Mouse (Mus musculus): ENCODE data around the gene Abhd11.

The Abhd11 gene

GRCm38 (mm10) chr5:134986298-134987268 lies 22.4 kb upstream of the Abhd11 start:
- DNase-seq (ENCODE audit: low read depth): no peak

- DNase-seq (ENCODE audit: low read depth): no peak
Observed at GRCm38 (mm10) chr5:134989166-134989565, 19.8 kb upstream of the Abhd11 start.

- no peak for DNase-seq (ENCODE audit: low read depth)
Observed at GRCm38 (mm10) chr5:134989741-134990140, 19.2 kb upstream of the Abhd11 start.

GRCm38 (mm10) chr5:134992566-134992965 lies 16.4 kb upstream of the Abhd11 start:
- DNase-seq (ENCODE audit: low read depth): no peak

GRCm38 (mm10) chr5:134998359-134998758 lies 10.6 kb upstream of the Abhd11 start:
- no peak for DNase-seq (ENCODE audit: low read depth)

GRCm38 (mm10) chr5:134999797-135000196 lies 9.2 kb upstream of the Abhd11 start:
- DNase-seq (ENCODE audit: low read depth): no peak

- no peak for DNase-seq (ENCODE audit: low read depth)
Observed at GRCm38 (mm10) chr5:135000751-135001150, 8.2 kb upstream of the Abhd11 start.

GRCm38 (mm10) chr5:135001309-135001708 lies 7.6 kb upstream of the Abhd11 start:
- peak; percentile 59 for DNase-seq (ENCODE audit: low read depth)

- DNase-seq (ENCODE audit: low read depth): no peak
Observed at GRCm38 (mm10) chr5:135002151-135002550, 6.8 kb upstream of the Abhd11 start.

- DNase-seq (ENCODE audit: low read depth): peak; percentile 61
Observed at GRCm38 (mm10) chr5:135007802-135008571, 965 bp upstream of the Abhd11 start.

GRCm38 (mm10) chr5:135009590-135010319 lies 803 bp downstream of the Abhd11 start:
- peak; percentile 95 for DNase-seq (ENCODE audit: low read depth)

GRCm38 (mm10) chr5:135010320-135010709 lies 1.4 kb downstream of the Abhd11 start:
- no peak for DNase-seq (ENCODE audit: low read depth)

- no peak for DNase-seq (ENCODE audit: low read depth)
Observed at GRCm38 (mm10) chr5:135010841-135011743, 2.1 kb downstream of the Abhd11 start.

GRCm38 (mm10) chr5:135011809-135012613 lies 3.1 kb downstream of the Abhd11 start:
- no peak for DNase-seq (ENCODE audit: low read depth)

GRCm38 (mm10) chr5:135012671-135013441 lies 3.9 kb downstream of the Abhd11 start:
- DNase-seq (ENCODE audit: low read depth): peak; percentile 93

- DNase-seq (ENCODE audit: low read depth): peak; percentile 93
Observed at GRCm38 (mm10) chr5:135015497-135015896, 6.5 kb downstream of the Abhd11 start.

- peak; percentile 52 for DNase-seq (ENCODE audit: low read depth)
Observed at GRCm38 (mm10) chr5:135016224-135016759, 7.3 kb downstream of the Abhd11 start.

GRCm38 (mm10) chr5:135021814-135022213 lies 12.9 kb downstream of the Abhd11 start:
- DNase-seq (ENCODE audit: low read depth): no peak
